Mouse (Mus musculus) G1E (cell line): ENCODE measurements around the gene Cdkn2a. TPM values are rescaled to one million over a fixed set of nuclear protein-coding genes. Genes with fewer than 3 reads are reported as not detected.

Experiments used
- ATAC-seq: 2 replicates; pipeline ENCODE4 v1.8.0; 2016; ENCODE audit warnings: mild to moderate bottlenecking; ENCODE audit not compliant: insufficient number of reproducible peaks, poor library complexity, low FRiP score, severe bottlenecking; ENCODE audit errors: extremely low read depth
- DNase-seq: peaks from one replicate; pipeline ENCODE4 v3.0.0; 2012; ENCODE audit warnings: low spot score
- H3K27me3 ChIP-seq: 2 replicates; pipeline ENCODE4 v1.6.1; 2012; ENCODE audit warnings: mild to moderate bottlenecking, low read length, inconsistent platforms; ENCODE audit not compliant: insufficient read depth
- H3K36me3 ChIP-seq: replicated peaks from 2 replicates; pipeline ENCODE3; 2012; ENCODE audit warnings: mild to moderate bottlenecking, inconsistent platforms
- H3K4me1 ChIP-seq: 2 replicates; pipeline ENCODE4 v1.6.1; 2012; ENCODE audit warnings: low read depth, low read length, inconsistent platforms, mixed read lengths; ENCODE audit not compliant: insufficient read depth
- H3K4me3 ChIP-seq: 2 replicates; pipeline ENCODE4 v1.5.1; 2012; ENCODE audit warnings: low read depth, mild to moderate bottlenecking, inconsistent platforms, low read length, moderate library complexity, mixed read lengths
- H3K9me3 ChIP-seq: replicated peaks from 2 replicates; pipeline ENCODE4 v1.6.1; 2012; ENCODE audit warnings: inconsistent platforms
- CTCF ChIP-seq: IDR thresholded peaks from 2 replicates; pipeline ENCODE4 v1.5.1; 2012; ENCODE audit warnings: low read depth, low read length, inconsistent platforms, mixed read lengths
- GATA1 ChIP-seq: IDR thresholded peaks from 2 replicates; pipeline ENCODE4 v1.6.1; 2012; ENCODE audit warnings: borderline replicate concordance, low read length, inconsistent platforms, mixed read lengths
- GATA2 ChIP-seq: IDR thresholded peaks from 2 replicates; pipeline ENCODE4 v1.6.1; 2012; ENCODE audit warnings: low read depth, low read length, inconsistent platforms, borderline replicate concordance
- POLR2AphosphoS5 ChIP-seq: IDR thresholded peaks from 2 replicates; pipeline ENCODE4 v1.6.1; 2012; ENCODE audit warnings: low read depth, low read length, inconsistent platforms; ENCODE audit not compliant: insufficient replicate concordance
- TAL1 ChIP-seq: conservative IDR thresholded peaks from 2 replicates; pipeline ENCODE4 v1.6.1; 2012; ENCODE audit warnings: low read depth, low read length, inconsistent platforms, mixed read lengths
- polyA plus RNA-seq: library from polyadenylated mRNA; stranded (reverse); fragments of >175 nt; gene quantifications from 2 replicates; pipeline ENCODE4 v1.2.3, GENCODE M21; 2012
- total RNA-seq, 2 experiments: library from RNA; stranded (forward) in 1 of 2; stranded (reverse) in 1 of 2; fragments of 200-1000 nt in 1 of 2; fragments of >200 nt in 1 of 2; fragmentation: Nextera tagmentation in 1 of 2; gene quantifications; 2 replicates each; pipeline ENCODE4 v1.2.3; 2014 to 2017

Gene Cdkn2a
- total and polyA plus RNA-seq, 3 experiments = not detected

- peaks cover 33% of the 10 kb centered on the region for H3K9me3 ChIP-seq
- no peak for TF ChIP-seq POLR2AphosphoS5
- TF ChIP-seq GATA2 = no peak
- H3K4me1 ChIP-seq = no peaks in the 10 kb centered on the region
- no peak overlapping the region for H3K4me3 ChIP-seq
- ATAC-seq = no peak
- no peak for DNase-seq
- no peaks in the 10 kb centered on the region for H3K36me3 ChIP-seq
- H3K27me3 ChIP-seq = no peaks in the 10 kb centered on the region
Measured at GRCm38 (mm10) chr4:89305691-89306090, 11.2 kb upstream of the Cdkn2a start.

- no peaks in the 10 kb centered on the region for H3K27me3 ChIP-seq
- no peak for DNase-seq
Measured at GRCm38 (mm10) chr4:89303281-89303995, 9.0 kb upstream of the Cdkn2a start.

GRCm38 (mm10) chr4:89302129-89302528 lies 7.7 kb upstream of the Cdkn2a start:
- H3K27me3 ChIP-seq = no peaks in the 10 kb centered on the region
- no peak for ATAC-seq
- no peaks in the 10 kb centered on the region for H3K36me3 ChIP-seq
- TF ChIP-seq GATA2 = no peak
- no peak for TF ChIP-seq POLR2AphosphoS5
- no peak for TF ChIP-seq GATA1
- TF ChIP-seq CTCF = no peak
- no peak for TF ChIP-seq TAL1
- H3K4me3 ChIP-seq = no peak overlapping the region
- H3K9me3 ChIP-seq = peaks cover 27% of the 10 kb centered on the region
- H3K4me1 ChIP-seq = no peaks in the 10 kb centered on the region
- DNase-seq = no peak

More at GRCm38 (mm10) chr4:89303281-89303995, 9.0 kb upstream of the Cdkn2a start:
- ATAC-seq = peak; percentile 49; the same call in 1 of the 2 replicates
- Histone ChIP-seq H3K9me3 (peaks cover 26% of the 10 kb centered on the region), H3K4me1 (no peaks in the 10 kb centered on the region), H3K36me3 (no peaks in the 10 kb centered on the region), H3K4me3 (no peak overlapping the region)
- TF ChIP-seq TAL1 = no peak

GRCm38 (mm10) chr4:89299721-89300120 lies 5.3 kb upstream of the Cdkn2a start:
- TF ChIP-seq CTCF (no peak), GATA1 (no peak)
- DNase-seq (no peak), ATAC-seq (no peak)
- H3K36me3 ChIP-seq = no peaks in the 10 kb centered on the region
- H3K4me3 ChIP-seq = no peak overlapping the region
- no peaks in the 10 kb centered on the region for H3K27me3 ChIP-seq
- H3K4me1 ChIP-seq = no peaks in the 10 kb centered on the region
- peaks cover 32% of the 10 kb centered on the region for H3K9me3 ChIP-seq

- H3K4me3 ChIP-seq = peak overlapping the region; percentile 7; the same call in 1 of the 2 replicates
- DNase-seq (no peak), ATAC-seq (no peak)
Measured at GRCm38 (mm10) chr4:89295441-89296220, 1.2 kb upstream of the Cdkn2a start.

GRCm38 (mm10) chr4:89294091-89294485 lies 365 bp downstream of the Cdkn2a start:
- H3K4me1 ChIP-seq = no peaks in the 10 kb centered on the region
- no peak for TF ChIP-seq CTCF
- no peak for TF ChIP-seq GATA1
- TF ChIP-seq GATA2 = no peak
- no peak for TF ChIP-seq TAL1
- TF ChIP-seq POLR2AphosphoS5 = no peak
- H3K4me3 ChIP-seq = no peak overlapping the region
- ATAC-seq (no peak), DNase-seq (no peak)
- no peaks in the 10 kb centered on the region for H3K36me3 ChIP-seq
- H3K9me3 ChIP-seq = peaks cover 33% of the 10 kb centered on the region
- no peaks in the 10 kb centered on the region for H3K27me3 ChIP-seq

More at GRCm38 (mm10) chr4:89295441-89296220, 1.2 kb upstream of the Cdkn2a start:
- Histone ChIP-seq H3K36me3 (no peaks in the 10 kb centered on the region), H3K27me3 (no peaks in the 10 kb centered on the region), H3K9me3 (peaks cover 26% of the 10 kb centered on the region), H3K4me1 (no peaks in the 10 kb centered on the region)
- TF ChIP-seq TAL1 = no peak
- TF ChIP-seq POLR2AphosphoS5 = no peak
- TF ChIP-seq GATA1 = no peak
- TF ChIP-seq CTCF = no peak
- TF ChIP-seq GATA2 = no peak

- DNase-seq = no peak
- no peaks in the 10 kb centered on the region for H3K27me3 ChIP-seq
Measured at GRCm38 (mm10) chr4:89293516-89293915, 937 bp downstream of the Cdkn2a start.

More at GRCm38 (mm10) chr4:89293516-89293915, 937 bp downstream of the Cdkn2a start:
- no peaks in the 10 kb centered on the region for H3K36me3 ChIP-seq
- no peaks in the 10 kb centered on the region for H3K4me1 ChIP-seq
- no peak for ATAC-seq
- H3K4me3 ChIP-seq = no peak overlapping the region
- TF ChIP-seq GATA1 = no peak
- no peak for TF ChIP-seq CTCF
- no peak for TF ChIP-seq POLR2AphosphoS5
- TF ChIP-seq GATA2 = no peak
- TF ChIP-seq TAL1 = no peak
- peaks cover 38% of the 10 kb centered on the region for H3K9me3 ChIP-seq
